Mouse (Mus musculus) kidney, embryonic 15.5 days (tissue): Measurements from ENCODE around the gene Rasgef1b. TPM values are rescaled to one million over a fixed set of nuclear protein-coding genes. Genes with fewer than 3 reads are reported as not detected.

Experiments
- ATAC-seq: fragments of 200-750 bp; cut with Nextera tagmentation; replicated peaks from 2 replicates; pipeline ENCODE4 v1.8.0; 2017; ENCODE audit warnings: moderate TSS enrichment; ENCODE audit not compliant: low FRiP score
- H3K27ac ChIP-seq: fragments of 300-500 bp; sonication (generic); 2 replicates; pipeline ENCODE4 v1.5.1; 2015; ENCODE audit warnings: mild to moderate bottlenecking, inconsistent platforms
- H3K27me3 ChIP-seq: fragments of 300-500 bp; sonication (generic); 2 replicates; pipeline ENCODE4 v1.6.1; 2015; ENCODE audit warnings: inconsistent platforms
- H3K36me3 ChIP-seq: fragments of 300-500 bp; sonication (generic); 2 replicates; pipeline ENCODE4 v1.6.1; 2015; ENCODE audit warnings: inconsistent platforms
- H3K4me1 ChIP-seq: fragments of 300-500 bp; sonication (generic); 2 replicates; pipeline ENCODE4 v1.6.1; 2015; ENCODE audit warnings: inconsistent platforms
- H3K4me2 ChIP-seq: fragments of 300-500 bp; sonication (generic); 2 replicates; pipeline ENCODE4 v1.6.1; 2015; ENCODE audit warnings: moderate library complexity, mild to moderate bottlenecking, inconsistent platforms
- H3K4me3 ChIP-seq: fragments of 300-500 bp; sonication (generic); replicated peaks from 2 replicates; pipeline ENCODE4 v1.5.1; 2015; ENCODE audit warnings: mild to moderate bottlenecking, inconsistent platforms
- H3K9ac ChIP-seq: fragments of 300-500 bp; sonication (generic); 2 replicates; pipeline ENCODE4 v1.6.1; 2015; ENCODE audit warnings: mild to moderate bottlenecking, inconsistent platforms
- H3K9me3 ChIP-seq: fragments of 300-500 bp; sonication (generic); replicated peaks from 2 replicates; pipeline ENCODE4 v1.6.1; 2016; ENCODE audit warnings: inconsistent platforms
- WGBS: fragments of 180-500 bp; shearing (Covaris S2); methylation state at CpG from one replicate; pipeline ENCODE4 v1.1.7; 2015; ENCODE audit warnings: mixed read lengths; 5-methylcytosine and 5-hydroxymethylcytosine counted together
- polyA plus RNA-seq: library from polyadenylated mRNA; unstranded; fragments of >200 nt; fragmentation: Nextera tagmentation; extraction: Ambion mirVana; gene quantifications from 2 replicates; pipeline ENCODE4 v1.2.1, GENCODE M21; 2015

Rasgef1b gene
- polyA plus RNA-seq, 1 experiment from 2014 or later, result 7.0 TPM

GRCm38 (mm10) chr5:99737937-99738727 lies 9.3 kb upstream of the Rasgef1b start:
- no peak overlapping the region for H3K4me3 ChIP-seq
- no peaks in the 10 kb centered on the region for H3K9me3 ChIP-seq
- H3K4me2 ChIP-seq, result no peak overlapping the region
- peaks cover 6% of the 10 kb centered on the region for H3K27me3 ChIP-seq
- no peak overlapping the region for H3K9ac ChIP-seq
- no peak overlapping the region for H3K27ac ChIP-seq
- H3K4me1 ChIP-seq, result no peaks in the 10 kb centered on the region; the same call in 1 of the 2 replicates
- 44% methylated on average over 10 of the region's 10 CpGs for WGBS
- H3K36me3 ChIP-seq, result no peaks in the 10 kb centered on the region
- no peak for ATAC-seq

GRCm38 (mm10) chr5:99729931-99730330 lies 1.1 kb upstream of the Rasgef1b start:
- no peak overlapping the region for H3K9ac ChIP-seq
- WGBS, result 84% methylated on average over 1 of the region's 1 CpGs
- H3K4me1 ChIP-seq, result peaks cover 20% of the 10 kb centered on the region
- H3K9me3 ChIP-seq, result no peaks in the 10 kb centered on the region
- ATAC-seq, result no peak
- H3K36me3 ChIP-seq, result no peaks in the 10 kb centered on the region
- H3K27ac ChIP-seq, result no peak overlapping the region
- H3K4me3 ChIP-seq, result no peak overlapping the region
- H3K27me3 ChIP-seq, result peaks cover 55% of the 10 kb centered on the region
- H3K4me2 ChIP-seq, result no peak overlapping the region; the same call in 1 of the 2 replicates

GRCm38 (mm10) chr5:99729361-99729882 lies 557 bp upstream of the Rasgef1b start:
- Histone ChIP-seq H3K27ac (no peak overlapping the region), H3K9me3 (no peaks in the 10 kb centered on the region), H3K4me3 (peak overlapping the region; percentile 61), H3K4me1 (peaks cover 20% of the 10 kb centered on the region), H3K27me3 (peaks cover 60% of the 10 kb centered on the region), H3K9ac (no peak overlapping the region), H3K4me2 (peak overlapping the region; percentile 100), H3K36me3 (no peaks in the 10 kb centered on the region)
- 1% methylated on average over 18 of the region's 18 CpGs for WGBS
- ATAC-seq, result peak; percentile 77

GRCm38 (mm10) chr5:99728027-99728451 lies 826 bp downstream of the Rasgef1b start:
- ATAC-seq, result no peak
- Histone ChIP-seq H3K4me1 (peaks cover 20% of the 10 kb centered on the region), H3K4me3 (peak overlapping the region; percentile 61), H3K4me2 (peak overlapping the region; percentile 100), H3K36me3 (no peaks in the 10 kb centered on the region), H3K27ac (no peak overlapping the region), H3K27me3 (peaks cover 65% of the 10 kb centered on the region), H3K9ac (no peak overlapping the region; the same call in 1 of the 2 replicates), H3K9me3 (no peaks in the 10 kb centered on the region)
- 1% methylated on average over 15 of the region's 15 CpGs for WGBS

- Histone ChIP-seq H3K27ac (no peak overlapping the region), H3K9me3 (no peaks in the 10 kb centered on the region), H3K27me3 (peaks cover 50% of the 10 kb centered on the region), H3K36me3 (no peaks in the 10 kb centered on the region), H3K4me1 (peaks cover 14% of the 10 kb centered on the region), H3K9ac (no peak overlapping the region), H3K4me2 (no peak overlapping the region), H3K4me3 (no peak overlapping the region)
- ATAC-seq, result no peak
- 89% methylated on average over 6 of the region's 6 CpGs for WGBS
Measured at GRCm38 (mm10) chr5:99723941-99724340, 4.9 kb downstream of the Rasgef1b start.

GRCm38 (mm10) chr5:99722310-99722709 lies 6.6 kb downstream of the Rasgef1b start:
- no peak overlapping the region for H3K27ac ChIP-seq
- H3K9ac ChIP-seq, result no peak overlapping the region
- 93% methylated on average over 2 of the region's 2 CpGs for WGBS
- no peaks in the 10 kb centered on the region for H3K9me3 ChIP-seq
- H3K4me2 ChIP-seq, result no peak overlapping the region
- no peaks in the 10 kb centered on the region for H3K36me3 ChIP-seq
- H3K27me3 ChIP-seq, result peaks cover 37% of the 10 kb centered on the region
- H3K4me1 ChIP-seq, result no peaks in the 10 kb centered on the region
- ATAC-seq, result no peak
- H3K4me3 ChIP-seq, result no peak overlapping the region

GRCm38 (mm10) chr5:99720554-99720953 lies 8.3 kb downstream of the Rasgef1b start:
- H3K9me3 ChIP-seq, result no peaks in the 10 kb centered on the region
- no peak overlapping the region for H3K4me2 ChIP-seq
- no peak overlapping the region for H3K27ac ChIP-seq
- H3K36me3 ChIP-seq, result no peaks in the 10 kb centered on the region
- H3K4me1 ChIP-seq, result no peaks in the 10 kb centered on the region
- no peak overlapping the region for H3K4me3 ChIP-seq
- no peak overlapping the region for H3K9ac ChIP-seq
- peaks cover 21% of the 10 kb centered on the region for H3K27me3 ChIP-seq
- ATAC-seq, result no peak
- WGBS, result 60% methylated on average over 2 of the region's 2 CpGs

- no peak overlapping the region for H3K4me3 ChIP-seq
- no peak overlapping the region for H3K27ac ChIP-seq
- H3K9me3 ChIP-seq, result no peaks in the 10 kb centered on the region
- no peaks in the 10 kb centered on the region for H3K4me1 ChIP-seq
- H3K4me2 ChIP-seq, result no peak overlapping the region
- H3K9ac ChIP-seq, result no peak overlapping the region
- WGBS, result 58% methylated on average over 8 of the region's 8 CpGs
- no peak for ATAC-seq
- no peaks in the 10 kb centered on the region for H3K36me3 ChIP-seq
- peaks cover 6% of the 10 kb centered on the region; the same call in 1 of the 2 replicates for H3K27me3 ChIP-seq
Measured at GRCm38 (mm10) chr5:99717917-99718316, 10.9 kb downstream of the Rasgef1b start.

- H3K4me2 ChIP-seq, result no peak overlapping the region
- H3K9ac ChIP-seq, result no peak overlapping the region
- no peak overlapping the region for H3K27ac ChIP-seq
- H3K36me3 ChIP-seq, result no peaks in the 10 kb centered on the region
- WGBS, result 49% methylated on average over 5 of the region's 5 CpGs
- no peaks in the 10 kb centered on the region for H3K9me3 ChIP-seq
- no peaks in the 10 kb centered on the region for H3K4me1 ChIP-seq
- ATAC-seq, result no peak
- no peak overlapping the region for H3K4me3 ChIP-seq
- peaks cover 6% of the 10 kb centered on the region; the same call in 1 of the 2 replicates for H3K27me3 ChIP-seq
Measured at GRCm38 (mm10) chr5:99715281-99715744, 13.6 kb downstream of the Rasgef1b start.

- Histone ChIP-seq H3K27ac (no peak overlapping the region), H3K4me2 (no peak overlapping the region), H3K9me3 (no peaks in the 10 kb centered on the region), H3K9ac (no peak overlapping the region), H3K27me3 (no peaks in the 10 kb centered on the region), H3K4me1 (no peaks in the 10 kb centered on the region), H3K36me3 (no peaks in the 10 kb centered on the region), H3K4me3 (no peak overlapping the region)
- 95% methylated on average over 2 of the region's 2 CpGs for WGBS
- ATAC-seq, result no peak
Measured at GRCm38 (mm10) chr5:99711947-99712346, 16.9 kb downstream of the Rasgef1b start.

GRCm38 (mm10) chr5:99708706-99709105 lies 20.2 kb downstream of the Rasgef1b start:
- Histone ChIP-seq H3K9me3 (no peaks in the 10 kb centered on the region), H3K4me2 (no peak overlapping the region), H3K36me3 (no peaks in the 10 kb centered on the region), H3K27me3 (no peaks in the 10 kb centered on the region), H3K4me1 (no peaks in the 10 kb centered on the region), H3K4me3 (no peak overlapping the region), H3K27ac (no peak overlapping the region), H3K9ac (no peak overlapping the region)
- ATAC-seq, result no peak
- 46% methylated on average over 6 of the region's 6 CpGs for WGBS

- no peak for ATAC-seq
- no peak overlapping the region for H3K4me3 ChIP-seq
Measured at GRCm38 (mm10) chr5:99707261-99707660, 21.6 kb downstream of the Rasgef1b start.

More at GRCm38 (mm10) chr5:99707261-99707660, 21.6 kb downstream of the Rasgef1b start:
- H3K36me3 ChIP-seq, result no peaks in the 10 kb centered on the region
- no peaks in the 10 kb centered on the region for H3K27me3 ChIP-seq
- H3K4me1 ChIP-seq, result no peaks in the 10 kb centered on the region
- H3K27ac ChIP-seq, result no peak overlapping the region
- H3K9ac ChIP-seq, result no peak overlapping the region
- H3K4me2 ChIP-seq, result no peak overlapping the region
- WGBS, result 32% methylated on average over 6 of the region's 6 CpGs
- H3K9me3 ChIP-seq, result no peaks in the 10 kb centered on the region
